Mouse (Mus musculus) spleen, postnatal 4 days (tissue): Measurements from ENCODE around the gene Tigar.

Experiments used
- DNase-seq, 2 experiments: peaks; one replicate each; pipeline ENCODE4 v3.0.0; 2022; ENCODE audit warnings: low spot score in 2 of 2

Tigar gene

GRCm38 (mm10) chr6:127081820-127082219 lies 27.5 kb downstream of the Tigar start:
- DNase-seq: no peak

- no peak for DNase-seq
Observed at GRCm38 (mm10) chr6:127079867-127080731, 29.3 kb downstream of the Tigar start.

DNA sequence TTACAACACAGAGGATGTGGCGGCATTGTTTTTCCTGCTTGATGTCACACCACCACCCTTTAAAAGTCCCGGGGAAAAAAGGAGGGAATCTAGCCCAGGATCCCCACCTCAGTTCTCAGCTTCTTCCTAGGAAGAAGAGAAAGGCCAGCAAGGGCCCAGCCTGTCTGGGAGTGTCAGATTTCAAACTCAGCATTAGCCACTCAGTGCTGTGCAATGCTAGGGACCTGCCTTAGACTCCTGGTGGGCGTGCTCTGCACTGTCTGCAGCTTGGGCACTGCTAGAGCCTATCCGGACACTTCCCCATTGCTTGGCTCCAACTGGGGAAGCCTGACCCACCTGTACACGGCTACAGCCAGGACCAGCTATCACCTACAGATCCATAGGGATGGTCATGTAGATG lies 36.5 kb downstream of the Tigar start, which contains the start of gene Fgf23:
Fgf23 (plus strand) TSS at position 86 of the 400 bp plus-strand sequence.
- DNase-seq: no peak

GRCm38 (mm10) chr6:127064815-127065214 lies 44.5 kb downstream of the Tigar start:
- DNase-seq: no peak

DNA sequence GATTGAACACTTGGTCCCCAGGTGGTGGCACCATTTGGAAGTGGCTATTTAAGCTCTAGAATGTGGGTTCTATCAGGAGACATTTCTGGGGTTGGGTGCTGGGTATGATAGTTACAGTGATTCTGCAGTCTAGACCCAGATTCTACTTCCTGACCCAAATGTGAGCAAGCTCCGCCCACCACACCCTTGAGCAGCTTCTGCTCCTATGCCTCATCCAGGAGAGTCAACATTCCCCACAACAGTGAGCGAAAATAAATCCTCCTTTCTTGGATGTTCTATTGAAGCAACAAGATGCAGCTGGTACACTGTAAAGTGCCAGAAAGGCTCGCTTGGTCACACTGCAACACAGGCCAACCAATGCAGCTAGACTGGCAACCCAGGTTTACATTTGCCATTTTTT lies 45.4 kb downstream of the Tigar start:
- no peak for DNase-seq

- no peak for DNase-seq
Observed at GRCm38 (mm10) chr6:127059975-127060374, 49.4 kb downstream of the Tigar start.

- no peak for DNase-seq
Observed at GRCm38 (mm10) chr6:127056990-127057588, 52.3 kb downstream of the Tigar start.

- no peak for DNase-seq
Observed at GRCm38 (mm10) chr6:127050847-127051246, 58.5 kb downstream of the Tigar start.

DNA sequence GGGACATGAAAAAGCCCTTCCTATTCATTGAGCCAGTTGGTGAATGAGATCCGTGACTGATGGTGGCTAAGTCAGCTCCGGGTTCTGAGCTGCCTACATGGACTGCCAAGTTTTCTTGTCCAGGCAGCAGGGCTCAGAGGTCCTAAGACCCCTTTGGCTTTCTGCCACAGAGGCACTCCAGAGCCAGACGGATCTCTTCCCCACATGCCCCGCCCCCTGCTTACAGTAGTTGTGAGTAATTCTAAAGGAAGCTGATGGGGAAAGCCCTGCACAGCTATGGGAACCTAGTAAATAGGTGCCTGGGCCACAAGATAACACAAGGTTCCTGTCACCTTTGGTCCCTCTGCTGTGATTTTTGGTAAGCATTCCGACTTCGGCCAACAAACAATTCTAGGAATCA lies 64.4 kb downstream of the Tigar start:
- no peak for DNase-seq
